Mouse (Mus musculus) liver, adult 2 months (tissue): ENCODE data around the gene Hist1h2ak.

Experiments
- CTCF ChIP-seq: fragments of 200-500 bp; IDR thresholded peaks from 2 replicates; pipeline ENCODE4 v1.5.1; 2011; ENCODE audit warnings: low read depth, low read length, control low read depth
- POLR2A ChIP-seq: fragments of 200-500 bp; IDR thresholded peaks from 2 replicates; pipeline ENCODE4 v1.6.1; 2011; ENCODE audit warnings: low read length, control low read depth; ENCODE audit not compliant: insufficient read depth; ENCODE audit errors: extremely low read depth

DNA sequence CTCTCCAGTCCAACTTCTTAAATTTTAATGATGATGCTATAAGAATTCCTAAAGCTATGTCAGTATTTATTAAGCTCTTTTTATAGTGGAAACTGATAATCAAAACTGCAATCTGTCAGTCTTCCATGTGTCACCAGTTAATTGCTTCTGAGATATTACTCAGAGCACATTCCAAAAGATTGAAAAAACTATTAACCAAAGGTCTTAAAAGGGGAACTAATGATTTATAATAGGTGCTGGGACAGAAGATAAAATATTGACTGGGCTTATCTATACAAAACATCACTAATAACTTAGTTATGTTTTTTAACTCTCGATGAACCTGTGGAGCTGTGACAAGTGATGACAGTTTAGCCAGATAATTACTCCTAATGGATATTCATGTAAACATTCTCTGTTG lies 8.6 kb downstream of the Hist1h2ak start:
- TF ChIP-seq POLR2A (no peak), CTCF (no peak)
